Mouse (Mus musculus) kidney, adult 11 months (tissue): ENCODE results near the gene Tbcc.

ENCODE experiments used
- DNase-seq: peaks from one replicate; pipeline ENCODE4 v3.0.0; 2022

The Tbcc gene

DNA sequence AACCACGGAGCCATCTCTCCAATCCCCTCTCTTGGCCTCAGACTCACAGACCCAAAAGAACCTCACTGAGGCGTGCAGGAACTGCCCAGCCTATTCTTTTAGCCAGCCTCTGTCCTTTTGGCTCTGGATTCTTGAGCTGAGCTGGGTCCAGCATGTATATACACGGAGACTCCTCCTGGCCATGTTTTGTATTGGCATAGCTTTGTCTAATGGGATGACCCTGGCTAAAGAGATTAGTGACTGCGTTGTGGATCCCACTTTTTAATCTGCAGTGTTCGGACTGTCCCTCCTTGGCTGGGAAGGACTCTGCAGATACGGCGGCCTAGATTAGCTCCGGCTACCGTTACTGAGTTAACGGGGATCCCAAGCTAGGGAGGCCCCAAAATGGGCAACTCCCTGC is 19.7 kb downstream of the Tbcc start, which contains the start of gene Prph2:
Gene Prph2 (plus strand): TSS at position 274 of the 400 bp plus-strand sequence.
- DNase-seq: no peak

DNA sequence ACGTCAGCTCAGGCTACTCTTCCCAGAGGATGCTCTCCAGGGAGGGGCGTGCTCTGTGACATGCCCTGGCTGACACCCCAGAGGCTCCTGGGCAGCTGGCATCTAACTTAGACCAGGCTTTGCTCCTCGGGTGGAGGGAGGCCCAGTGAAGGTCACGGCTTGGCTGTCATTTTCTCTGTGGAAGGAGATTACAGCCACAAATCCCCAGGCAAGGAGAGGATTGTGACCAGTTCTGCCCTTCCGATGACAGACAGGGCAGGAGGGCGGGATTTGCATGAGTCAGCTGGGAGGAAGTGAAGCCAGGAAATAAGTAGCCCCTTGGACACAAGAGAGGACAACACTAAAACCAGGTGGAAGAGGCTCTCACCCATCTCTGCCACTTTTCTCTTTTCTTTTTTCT is 21.8 kb downstream of the Tbcc start:
- no peak for DNase-seq

DNA sequence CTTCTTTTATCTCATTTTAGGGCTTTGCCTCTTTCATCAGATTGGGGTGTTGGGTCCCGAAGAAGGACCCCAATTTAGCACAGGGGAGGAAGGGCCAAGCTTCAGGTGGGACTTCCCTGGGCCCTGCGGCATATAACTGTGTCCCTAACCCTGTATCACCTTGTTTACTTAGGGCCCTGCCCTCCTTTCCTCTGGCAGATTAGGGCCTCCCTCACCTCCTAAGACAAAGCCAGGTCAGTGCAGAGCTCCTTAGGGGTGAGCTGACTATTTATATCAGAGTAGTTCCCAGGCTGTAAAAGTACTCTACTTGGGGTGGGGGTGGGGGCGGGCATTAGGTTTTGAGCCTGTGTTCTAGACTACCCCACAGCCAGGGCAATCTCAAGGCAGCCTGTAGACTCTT is 24.6 kb downstream of the Tbcc start:
- DNase-seq: no peak

DNA sequence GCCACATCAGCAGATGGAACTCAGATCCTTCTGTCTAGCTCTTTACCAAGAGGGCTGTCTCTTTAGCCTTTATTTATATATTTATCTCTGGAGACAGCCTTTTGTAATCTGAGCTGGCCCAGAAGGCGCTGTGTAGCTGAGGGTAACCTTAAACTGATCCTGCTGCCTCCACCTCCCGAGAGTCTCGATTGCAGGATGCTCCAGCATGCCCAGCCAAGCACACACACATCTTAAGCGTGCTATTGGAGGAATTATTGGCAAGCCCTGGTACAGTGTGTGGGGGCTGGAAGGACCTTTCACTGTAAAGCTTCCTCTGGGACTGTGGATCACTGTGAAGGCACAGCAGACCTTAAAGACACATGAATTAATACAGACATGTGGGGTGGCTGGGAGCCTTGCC is 28.5 kb downstream of the Tbcc start:
- no peak for DNase-seq

DNA sequence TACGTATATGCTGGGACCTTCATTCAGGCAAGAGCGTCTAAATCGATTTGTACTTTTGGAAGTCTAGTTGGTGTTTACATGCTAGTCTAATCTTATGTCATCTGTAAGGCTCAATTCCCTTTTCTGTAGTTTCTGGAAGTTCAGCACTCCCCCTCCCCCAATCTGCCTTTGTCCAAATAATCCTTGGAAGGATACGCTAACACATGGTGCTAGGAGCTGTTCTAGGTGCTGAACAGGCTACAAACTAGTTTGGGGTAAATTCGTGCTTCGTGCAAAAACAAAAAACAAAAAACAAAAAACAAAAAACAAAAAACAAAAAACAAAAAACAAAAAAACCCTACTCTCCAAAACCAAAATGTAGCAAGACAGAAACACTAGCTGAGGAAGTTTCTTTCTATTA is 30.4 kb downstream of the Tbcc start:
- DNase-seq: no peak

DNA sequence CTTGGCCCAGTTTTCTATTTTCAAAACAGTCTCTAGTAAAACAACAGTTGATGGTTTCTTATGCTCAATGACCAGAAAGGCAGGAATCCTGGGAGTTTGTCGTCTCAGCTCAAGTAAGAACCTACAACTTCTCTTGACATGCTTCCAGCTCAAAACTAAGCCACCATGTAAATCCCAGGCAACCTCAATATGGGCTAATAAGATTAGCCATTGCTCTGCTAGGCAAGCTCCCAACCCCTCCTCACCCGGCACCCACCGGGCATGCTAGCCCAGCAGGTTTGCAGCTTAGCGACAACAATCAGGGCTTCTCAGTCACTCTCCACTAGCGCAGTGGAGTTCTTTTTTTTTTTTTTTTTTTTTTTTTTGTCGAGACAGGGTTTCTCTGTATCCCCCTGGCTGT is 35.7 kb downstream of the Tbcc start:
- no peak for DNase-seq

DNA sequence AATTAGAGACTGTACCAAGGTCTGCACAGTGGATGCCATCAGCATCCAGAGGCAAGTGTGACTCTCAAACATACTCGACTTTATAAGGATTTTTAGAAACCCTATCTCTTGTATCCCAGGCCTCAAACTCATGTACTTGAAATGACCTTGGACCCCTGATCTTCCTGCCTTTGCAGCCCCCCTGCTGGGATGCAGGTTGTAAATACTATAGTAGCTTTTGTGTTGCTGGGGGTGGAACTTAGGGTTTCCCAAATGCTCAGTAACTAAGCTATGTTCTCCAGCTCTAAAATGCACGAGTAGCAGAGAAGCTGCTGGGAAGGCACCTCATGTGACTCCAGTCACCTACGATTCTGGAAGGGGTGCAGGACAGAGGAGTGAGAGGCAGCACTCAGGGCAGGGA is 36.5 kb downstream of the Tbcc start:
- DNase-seq: no peak

DNA sequence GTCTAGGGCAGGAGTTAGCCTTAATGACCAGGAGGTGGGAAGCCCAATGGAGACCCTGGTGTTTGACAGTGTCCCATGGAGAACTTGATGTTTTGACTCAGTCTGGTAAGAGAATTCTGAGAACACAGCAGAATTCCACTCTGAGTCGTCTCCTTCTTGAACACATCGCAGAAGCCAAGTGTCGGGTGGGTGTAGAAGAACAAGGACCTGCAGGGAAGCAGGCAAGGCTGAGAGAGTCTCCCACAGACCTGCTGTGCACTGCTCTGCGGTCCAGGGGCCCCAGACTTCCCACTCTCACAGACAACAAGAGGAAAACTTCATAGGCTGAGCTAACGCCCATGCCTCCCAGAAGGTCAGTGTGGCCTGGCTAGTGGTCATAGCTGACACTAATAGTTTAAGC is 37.3 kb downstream of the Tbcc start:
- DNase-seq: no peak

DNA sequence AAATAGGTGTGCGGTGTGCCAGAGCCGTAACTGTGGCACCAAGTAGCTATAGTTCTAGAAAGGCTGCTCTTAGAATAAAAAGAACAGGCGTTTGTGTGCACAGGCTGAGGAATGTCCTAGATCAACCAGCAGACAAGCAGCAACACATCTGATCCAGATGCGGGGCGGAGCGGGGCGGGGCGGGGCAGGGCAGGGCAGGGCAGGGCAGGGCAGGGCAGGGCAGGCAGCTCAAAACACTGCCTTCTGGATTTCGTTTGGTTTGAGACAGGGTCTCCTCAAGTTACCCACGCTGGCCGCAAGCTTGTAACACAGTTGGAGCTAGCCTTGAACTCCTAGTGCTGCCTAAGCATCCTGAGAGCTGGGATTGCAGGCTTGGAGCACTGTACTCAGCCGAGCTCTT is 38.8 kb downstream of the Tbcc start:
- no peak for DNase-seq

DNA sequence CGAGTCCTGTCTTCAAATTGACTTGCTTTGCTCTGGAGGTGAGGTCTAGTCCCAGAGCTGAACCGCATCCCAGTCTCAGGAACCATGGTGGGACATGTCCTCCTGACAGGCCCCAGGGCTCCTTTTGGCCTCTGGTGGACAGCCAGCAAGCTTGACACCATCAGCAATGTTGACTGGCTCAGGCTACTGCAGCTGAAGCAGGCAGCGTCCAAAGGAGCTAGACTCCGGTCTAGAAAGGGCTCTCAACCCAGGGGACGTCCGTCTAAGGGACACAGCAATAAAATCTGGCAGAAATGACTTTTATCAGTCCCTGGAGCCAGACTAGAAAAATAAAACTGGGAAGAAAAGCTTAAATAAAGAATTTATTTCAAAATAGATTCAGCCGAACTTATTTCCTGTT is 39.4 kb downstream of the Tbcc start:
- peak; percentile 10 for DNase-seq

DNA sequence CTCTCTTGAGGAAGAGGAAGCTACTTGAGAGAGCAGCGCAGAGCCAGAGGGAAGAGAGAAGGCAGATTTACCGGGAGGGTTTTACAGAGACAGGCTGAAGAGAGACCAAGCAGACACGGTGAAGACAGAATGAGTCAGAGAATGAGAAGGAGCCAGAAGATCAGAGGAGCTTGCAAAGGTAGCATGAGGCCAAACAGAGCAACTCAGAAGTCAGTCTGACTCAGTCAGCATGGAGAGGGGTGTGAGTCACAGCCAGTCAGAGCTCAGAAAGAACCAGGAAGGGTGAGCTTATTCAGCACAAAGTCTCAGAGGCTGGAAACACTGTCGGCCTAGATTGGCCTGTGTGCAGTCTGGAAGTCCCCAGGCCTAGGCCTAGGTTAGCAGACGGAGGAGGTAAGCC is 42.5 kb downstream of the Tbcc start:
- DNase-seq: no peak

DNA sequence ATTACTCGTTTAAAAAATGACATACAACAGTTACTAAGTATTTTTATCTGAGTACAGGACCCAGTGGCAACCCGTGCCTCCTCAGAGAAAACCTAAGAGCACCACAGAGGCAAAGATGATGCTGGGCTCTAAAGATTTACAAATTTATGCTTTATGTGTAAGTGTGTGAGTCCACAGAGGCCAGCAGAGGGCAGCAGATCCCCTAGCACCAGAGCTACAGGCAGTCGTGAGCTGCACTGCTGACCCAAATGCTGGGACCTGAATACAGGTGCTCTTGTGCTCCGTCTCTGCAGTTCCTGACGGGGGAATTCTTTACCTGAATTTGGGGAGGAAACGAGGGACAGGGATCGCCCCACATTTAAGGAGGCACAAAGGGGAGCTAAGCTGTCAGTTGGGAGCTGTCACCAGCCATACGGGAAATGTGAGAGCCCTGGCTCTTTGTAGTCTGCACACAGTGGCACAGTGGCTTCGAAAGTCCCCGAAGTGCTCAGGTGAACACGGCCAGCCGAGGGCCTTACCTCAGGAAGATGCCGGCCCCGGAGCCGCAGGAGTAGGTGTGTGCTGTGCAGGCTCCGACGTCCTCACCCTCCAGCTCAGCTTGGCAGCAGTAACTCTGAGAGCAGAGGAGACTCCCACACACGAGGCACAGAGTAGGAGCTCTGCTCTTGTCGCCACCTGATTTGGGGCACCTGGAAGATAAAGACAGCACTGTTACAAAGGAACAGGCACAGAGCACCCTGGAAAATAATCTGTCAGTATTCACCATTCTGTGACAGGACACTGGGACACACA is 43.3 kb downstream of the Tbcc start:
- peak; percentile 18 for DNase-seq

DNA sequence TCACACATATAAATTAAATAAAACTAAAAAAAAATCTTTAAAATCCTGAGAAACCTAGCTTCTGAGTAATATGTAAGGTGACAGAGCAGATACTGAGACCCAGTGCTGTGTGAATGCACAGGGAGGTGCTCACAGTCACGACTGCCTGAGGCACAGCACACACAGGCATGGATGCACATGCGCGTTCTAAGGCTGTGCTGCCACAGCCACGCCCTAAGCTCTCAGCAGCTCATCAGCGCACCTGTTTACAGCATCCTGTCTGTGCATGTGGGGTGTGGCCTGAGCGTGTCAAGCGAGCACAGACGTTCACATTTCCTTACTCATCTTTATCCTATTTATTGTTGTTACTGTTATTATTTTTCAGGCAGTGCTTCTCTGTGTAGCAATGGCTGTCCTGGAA is 50.0 kb downstream of the Tbcc start:
- DNase-seq: no peak
